Mouse (Mus musculus): ENCODE data around the gene Krt1.

- TF ChIP-seq CTCF (IDR thresholded peaks at IDR 0.05; ENCODE audit: control insufficient read depth, insufficient read depth, insufficient replicate concordance, low read depth, low read length) (no peak), POLR2A (IDR thresholded peaks at IDR 0.05; ENCODE audit: control insufficient read depth, low read depth, low read length) (no peak)
Measured at GRCm38 (mm10) chr15:101866754-101867153, 16.2 kb upstream of the Krt1 start.

Data from testis, adult 2 months (tissue).